Mouse (Mus musculus) midbrain, embryonic 13.5 days (tissue): ENCODE results near the gene Lrrc3. TPM values are rescaled to one million over a fixed set of nuclear protein-coding genes. Genes with fewer than 3 reads are reported as not detected.
"Not testable (repeated sequence)": the region's sequence is repeated elsewhere in the genome, so short reads cannot be mapped to it uniquely, and the experiment has no call there.

ENCODE experiments used
- ATAC-seq: fragments of 200-750 bp; cut with Nextera tagmentation; 2 replicates; pipeline ENCODE4 v1.8.0; 2017; ENCODE audit warnings: mild to moderate bottlenecking, moderate TSS enrichment, moderate library complexity
- H3K27ac ChIP-seq: fragments of 300-500 bp; sonication (generic); 2 replicates; pipeline ENCODE4 v1.5.1; 2015; ENCODE audit warnings: inconsistent platforms, mild to moderate bottlenecking, moderate library complexity
- H3K27me3 ChIP-seq: fragments of 300-500 bp; sonication (generic); 2 replicates; pipeline ENCODE4 v1.6.1; 2015; ENCODE audit warnings: mild to moderate bottlenecking, inconsistent platforms
- H3K36me3 ChIP-seq: fragments of 300-500 bp; sonication (generic); 2 replicates; pipeline ENCODE4 v1.6.1; 2015; ENCODE audit warnings: mild to moderate bottlenecking, inconsistent platforms
- H3K4me1 ChIP-seq: fragments of 300-500 bp; sonication (generic); replicated peaks from 2 replicates; pipeline ENCODE4 v1.6.1; 2015; ENCODE audit warnings: inconsistent platforms
- H3K4me2 ChIP-seq: fragments of 300-500 bp; sonication (generic); replicated peaks from 2 replicates; pipeline ENCODE4 v1.6.1; 2015; ENCODE audit warnings: moderate library complexity, mild to moderate bottlenecking, inconsistent platforms
- H3K4me3 ChIP-seq: fragments of 300-500 bp; sonication (generic); replicated peaks from 2 replicates; pipeline ENCODE4 v1.5.1; 2015; ENCODE audit warnings: mild to moderate bottlenecking, inconsistent platforms
- H3K9ac ChIP-seq: fragments of 300-500 bp; sonication (generic); replicated peaks from 2 replicates; pipeline ENCODE4 v1.6.1; 2015; ENCODE audit warnings: mild to moderate bottlenecking, inconsistent platforms
- H3K9me3 ChIP-seq: fragments of 300-500 bp; sonication (generic); 2 replicates; pipeline ENCODE4 v1.6.1; 2016; ENCODE audit warnings: mild to moderate bottlenecking, inconsistent platforms
- WGBS: fragments of 180-500 bp; shearing (Covaris S2); methylation state at CpG from one replicate; pipeline ENCODE4 v1.1.7; 2015; 5-methylcytosine and 5-hydroxymethylcytosine counted together
- polyA plus RNA-seq: library from polyadenylated mRNA; unstranded; fragments of >200 nt; fragmentation: Nextera tagmentation; extraction: Ambion mirVana; gene quantifications from 2 replicates; pipeline ENCODE4 v1.2.1, GENCODE M21; 2015

The Lrrc3 gene
- 9.8 and 10.3 TPM in 2 replicates for polyA plus RNA-seq

- H3K9ac ChIP-seq, result peak within 1 kb of the TSS; percentile 75
- no peaks in the 10 kb centered on the region for H3K36me3 ChIP-seq
- peaks cover 18% of the 10 kb centered on the region for H3K4me1 ChIP-seq
- ATAC-seq, result peak; percentile 78
- no peaks in the 10 kb centered on the region for H3K9me3 ChIP-seq
- peak within 1 kb of the TSS; percentile 63 for H3K27ac ChIP-seq
- under 1% methylated on average over 45 of the region's 46 CpGs for WGBS
- peaks cover 6% of the 10 kb centered on the region for H3K27me3 ChIP-seq
- peak within 1 kb of the TSS; percentile 82 for H3K4me2 ChIP-seq
- H3K4me3 ChIP-seq, result peak within 1 kb of the TSS; percentile 63
Measured at GRCm38 (mm10) chr10:77902211-77902893, at the start of gene Lrrc3. Gene Lrrc3 (minus strand): TSS chr10:77902536.

GRCm38 (mm10) chr10:77950468-77950867 is 48.1 kb upstream of the Lrrc3 start:
- not testable (repeated sequence) for H3K36me3 ChIP-seq, H3K4me1 ChIP-seq, H3K4me2 ChIP-seq, H3K27me3 ChIP-seq, ATAC-seq, H3K27ac ChIP-seq, H3K9me3 ChIP-seq, H3K4me3 ChIP-seq, H3K9ac ChIP-seq
- 89% methylated on average over 9 of the region's 12 CpGs for WGBS

- H3K9me3 ChIP-seq, result no peaks in the 10 kb centered on the region
- H3K27me3 ChIP-seq, result no peaks in the 10 kb centered on the region
- H3K4me1 ChIP-seq, result no peaks in the 10 kb centered on the region
- 84% methylated on average over 2 of the region's 2 CpGs for WGBS
- H3K4me3 ChIP-seq, result no peak overlapping the region
- no peak for ATAC-seq
- H3K27ac ChIP-seq, result no peak overlapping the region
- no peaks in the 10 kb centered on the region for H3K36me3 ChIP-seq
- H3K4me2 ChIP-seq, result no peak overlapping the region
- no peak overlapping the region for H3K9ac ChIP-seq
Measured at GRCm38 (mm10) chr10:77939685-77940084, 37.3 kb upstream of the Lrrc3 start.

GRCm38 (mm10) chr10:77927375-77927774 is 25.0 kb upstream of the Lrrc3 start:
- Histone ChIP-seq H3K9ac (no peak overlapping the region), H3K9me3 (no peaks in the 10 kb centered on the region), H3K4me2 (no peak overlapping the region), H3K4me1 (no peaks in the 10 kb centered on the region), H3K27me3 (no peaks in the 10 kb centered on the region), H3K4me3 (no peak overlapping the region), H3K36me3 (no peaks in the 10 kb centered on the region), H3K27ac (no peak overlapping the region)
- WGBS, result 89% methylated on average over 10 of the region's 10 CpGs
- no peak for ATAC-seq

GRCm38 (mm10) chr10:77926140-77926539 is 23.8 kb upstream of the Lrrc3 start:
- ATAC-seq, result no peak
- WGBS, result 47% methylated on average over 7 of the region's 7 CpGs
- Histone ChIP-seq H3K27ac (no peak overlapping the region), H3K36me3 (no peaks in the 10 kb centered on the region), H3K27me3 (no peaks in the 10 kb centered on the region), H3K4me2 (no peak overlapping the region), H3K9me3 (no peaks in the 10 kb centered on the region), H3K9ac (no peak overlapping the region), H3K4me3 (no peak overlapping the region), H3K4me1 (no peaks in the 10 kb centered on the region)

GRCm38 (mm10) chr10:77922681-77923080 is 20.3 kb upstream of the Lrrc3 start:
- WGBS, result 87% methylated on average over 4 of the region's 4 CpGs
- Histone ChIP-seq H3K4me1 (no peaks in the 10 kb centered on the region), H3K9me3 (no peaks in the 10 kb centered on the region), H3K36me3 (no peaks in the 10 kb centered on the region), H3K4me2 (no peak overlapping the region), H3K9ac (no peak overlapping the region), H3K27ac (no peak overlapping the region), H3K27me3 (no peaks in the 10 kb centered on the region), H3K4me3 (no peak overlapping the region)
- ATAC-seq, result no peak

GRCm38 (mm10) chr10:77921009-77921408 is 18.7 kb upstream of the Lrrc3 start:
- Histone ChIP-seq H3K4me3 (no peak overlapping the region), H3K4me1 (no peaks in the 10 kb centered on the region), H3K9me3 (no peaks in the 10 kb centered on the region), H3K4me2 (no peak overlapping the region), H3K27me3 (no peaks in the 10 kb centered on the region), H3K36me3 (no peaks in the 10 kb centered on the region), H3K27ac (no peak overlapping the region), H3K9ac (no peak overlapping the region)
- ATAC-seq, result no peak
- 81% methylated on average over 5 of the region's 5 CpGs for WGBS

GRCm38 (mm10) chr10:77916636-77917335 is 14.4 kb upstream of the Lrrc3 start:
- Histone ChIP-seq H3K4me3 (no peak overlapping the region), H3K36me3 (no peaks in the 10 kb centered on the region), H3K9me3 (no peaks in the 10 kb centered on the region), H3K27me3 (no peaks in the 10 kb centered on the region), H3K4me2 (no peak overlapping the region), H3K4me1 (no peaks in the 10 kb centered on the region), H3K27ac (no peak overlapping the region), H3K9ac (no peak overlapping the region)
- 67% methylated on average over 8 of the region's 8 CpGs for WGBS
- ATAC-seq, result no peak

- no peaks in the 10 kb centered on the region for H3K27me3 ChIP-seq
- no peak overlapping the region for H3K9ac ChIP-seq
- no peak for ATAC-seq
- WGBS, result 74% methylated on average over 4 of the region's 4 CpGs
- H3K27ac ChIP-seq, result no peak overlapping the region
- H3K4me1 ChIP-seq, result no peaks in the 10 kb centered on the region
- no peaks in the 10 kb centered on the region for H3K9me3 ChIP-seq
- no peaks in the 10 kb centered on the region for H3K36me3 ChIP-seq
- no peak overlapping the region for H3K4me2 ChIP-seq
- H3K4me3 ChIP-seq, result no peak overlapping the region
Measured at GRCm38 (mm10) chr10:77913292-77913691, 11.0 kb upstream of the Lrrc3 start.

- H3K4me3 ChIP-seq, result no peak overlapping the region
- H3K27me3 ChIP-seq, result no peaks in the 10 kb centered on the region
- no peak overlapping the region for H3K9ac ChIP-seq
- ATAC-seq, result no peak
- H3K4me1 ChIP-seq, result no peaks in the 10 kb centered on the region
- no peak overlapping the region for H3K4me2 ChIP-seq
- 78% methylated on average over 7 of the region's 7 CpGs for WGBS
- H3K9me3 ChIP-seq, result no peaks in the 10 kb centered on the region
- no peaks in the 10 kb centered on the region for H3K36me3 ChIP-seq
- H3K27ac ChIP-seq, result no peak overlapping the region
Measured at GRCm38 (mm10) chr10:77912605-77913004, 10.3 kb upstream of the Lrrc3 start.

GRCm38 (mm10) chr10:77902894-77903715 is 769 bp upstream of the Lrrc3 start:
- WGBS, result 7% methylated on average over 33 of the region's 35 CpGs
- H3K27ac ChIP-seq, result no peak overlapping the region; the same call in 1 of the 2 replicates

GRCm38 (mm10) chr10:77901871-77902210 is 495 bp downstream of the Lrrc3 start:
- Histone ChIP-seq H3K9me3 (no peaks in the 10 kb centered on the region), H3K36me3 (no peaks in the 10 kb centered on the region), H3K27me3 (peaks cover 6% of the 10 kb centered on the region), H3K27ac (peak overlapping the region; percentile 63), H3K4me2 (peak overlapping the region; percentile 82), H3K4me3 (peak overlapping the region; percentile 63), H3K9ac (peak overlapping the region; percentile 75), H3K4me1 (peaks cover 18% of the 10 kb centered on the region)
- WGBS, result 4% methylated on average over 14 of the region's 14 CpGs
- peak; percentile 55 for ATAC-seq

More at GRCm38 (mm10) chr10:77902894-77903715, 769 bp upstream of the Lrrc3 start:
- Histone ChIP-seq H3K4me3 (peak overlapping the region; percentile 63), H3K27me3 (peaks cover 6% of the 10 kb centered on the region), H3K9ac (peak overlapping the region; percentile 75), H3K4me2 (peak overlapping the region; percentile 82), H3K4me1 (peaks cover 18% of the 10 kb centered on the region), H3K9me3 (no peaks in the 10 kb centered on the region), H3K36me3 (no peaks in the 10 kb centered on the region)
- ATAC-seq, result peak; percentile 79
